ENCODE assay signal across 14 mouse cellular contexts in genomic region chr4:22188141-22189006, GRCm38 (mm10).
A peak's percentile ranks its signal among the peaks of the same experiment; 100 is the strongest.
DNase-seq lines count a peak whose midpoint lies in the region; ATAC-seq and TF ChIP-seq lines count a peak whose summit lies in the region.
"Had no signal": no experiment of that assay in that cellular context is flagged by ENCODE, and none has a peak within 500 bp of the region (broad histone marks: within the 10 kb centered on the region; RNA-seq: fewer than 3 reads in every experiment).

No protein-coding gene starts in this region.

- H3K4me2 ChIP-seq in hindbrain, embryonic 16.5 days (ENCODE audit: low read length) = no peak overlapping the region
- no peak overlapping the region for H3K4me2 ChIP-seq in hindbrain, embryonic 13.5 days
- no peak overlapping the region for H3K4me2 ChIP-seq in forebrain, embryonic 14.5 days (ENCODE audit: low read length)
- H3K4me2 ChIP-seq in midbrain, embryonic 15.5 days = peak overlapping the region; percentile 14; the same call in 1 of the 2 replicates
- H3K4me2 ChIP-seq: intestine, embryonic 15.5 days; midbrain, embryonic 12.5 days had no signal

- no peaks in the 10 kb centered on the region for H3K27me3 ChIP-seq in hindbrain, embryonic 16.5 days (replicated peaks; ENCODE audit: control insufficient read depth, insufficient read depth, low read length)
- no peaks in the 10 kb centered on the region for H3K27me3 ChIP-seq in hindbrain, embryonic 13.5 days
- no peaks in the 10 kb centered on the region for H3K27me3 ChIP-seq in forebrain, embryonic 14.5 days (replicated peaks; ENCODE audit: control insufficient read depth, insufficient read depth, low read length)
- H3K27me3 ChIP-seq in midbrain, embryonic 15.5 days (replicated peaks) = no peaks in the 10 kb centered on the region
- H3K27me3 ChIP-seq: intestine, embryonic 15.5 days; midbrain, embryonic 12.5 days; Patski had no signal

- no peaks in the 10 kb centered on the region for H3K9me3 ChIP-seq in hindbrain, embryonic 16.5 days (ENCODE audit: control insufficient read depth, low read length)
- no peaks in the 10 kb centered on the region for H3K9me3 ChIP-seq in hindbrain, embryonic 13.5 days
- no peaks in the 10 kb centered on the region for H3K9me3 ChIP-seq in forebrain, embryonic 14.5 days (replicated peaks; ENCODE audit: control insufficient read depth, low read length)
- H3K9me3 ChIP-seq in midbrain, embryonic 15.5 days = no peaks in the 10 kb centered on the region
- H3K9me3 ChIP-seq: embryonic facial prominence, embryonic 10.5 days; intestine, embryonic 15.5 days; midbrain, embryonic 12.5 days had no signal

- H3K4me3 ChIP-seq in hindbrain, embryonic 16.5 days (ENCODE audit: low read length) = no peak overlapping the region
- no peak overlapping the region for H3K4me3 ChIP-seq in hindbrain, embryonic 13.5 days
- no peak overlapping the region for H3K4me3 ChIP-seq in forebrain, embryonic 14.5 days (ENCODE audit: low read depth, low read length)
- peak overlapping the region; percentile 28 for H3K4me3 ChIP-seq in layer of hippocampus, adult 2 months
- no peak overlapping the region for H3K4me3 ChIP-seq in midbrain, embryonic 15.5 days
- H3K4me3 ChIP-seq: embryonic facial prominence, embryonic 10.5 days; intestine, embryonic 15.5 days; midbrain, embryonic 12.5 days had no signal

- 42% methylated on average over 13 of the region's 13 CpGs for WGBS in hindbrain, embryonic 16.5 days
- WGBS in hindbrain, embryonic 13.5 days = 58% methylated on average over 13 of the region's 13 CpGs
- WGBS in forebrain, embryonic 14.5 days = 45% methylated on average over 13 of the region's 13 CpGs
- 35% methylated on average over 13 of the region's 13 CpGs for WGBS in midbrain, embryonic 15.5 days

- peak; percentile 42; the same call in 1 of the 2 replicates for ATAC-seq in hindbrain, embryonic 16.5 days
- no peak for ATAC-seq in hindbrain, embryonic 13.5 days (ENCODE audit: low FRiP score)
- peak; percentile 62 for ATAC-seq in forebrain, embryonic 14.5 days
- ATAC-seq in midbrain, embryonic 15.5 days (replicated peaks) = peak; percentile 78
- no peak for ATAC-seq in megakaryocyte-erythroid progenitor cell, adult 5-6 weeks (replicated peaks; ENCODE audit: low FRiP score, low TSS enrichment, poor library complexity, severe bottlenecking)
- ATAC-seq: intestine, embryonic 15.5 days; Patski had no signal

- peak; percentile 78 for DNase-seq in forebrain, embryonic 14.5 days (ENCODE audit: low spot score)
- peak; percentile 45 to 54 for DNase-seq in layer of hippocampus, adult 2 months (ENCODE audit: low spot score in 2 of 2)
- no peak for DNase-seq in thymus, postnatal 4 days
- no peak for DNase-seq in thymus, postnatal 36 days
- DNase-seq: adrenal gland, adult 8-10 months; cerebellum, adult 11-12 months had no signal

- TF ChIP-seq CTCF in layer of hippocampus, adult 2 months (conservative IDR thresholded peaks at IDR 0.05) = no peak

- no peaks in the 10 kb centered on the region for H3K4me1 ChIP-seq in hindbrain, embryonic 16.5 days (ENCODE audit: control insufficient read depth, insufficient read depth, low read depth, low read length)
- peaks cover 12% of the 10 kb centered on the region for H3K4me1 ChIP-seq in hindbrain, embryonic 13.5 days (replicated peaks)
- 0 out of 2 replicates have a peak, but pooled peaks cover 2% of the 10 kb centered on the region for H3K4me1 ChIP-seq in forebrain, embryonic 14.5 days (ENCODE audit: control insufficient read depth, insufficient read depth, low read length)
- peaks cover 8% of the 10 kb centered on the region; the same call in 1 of the 2 replicates for H3K4me1 ChIP-seq in midbrain, embryonic 15.5 days
- H3K4me1 ChIP-seq: embryonic facial prominence, embryonic 10.5 days; intestine, embryonic 15.5 days had no signal

- H3K27ac ChIP-seq in hindbrain, embryonic 16.5 days (ENCODE audit: low read depth, low read length) = peak overlapping the region; percentile 34; the same call in 1 of the 2 replicates
- no peak overlapping the region for H3K27ac ChIP-seq in hindbrain, embryonic 13.5 days
- H3K27ac ChIP-seq in forebrain, embryonic 14.5 days (ENCODE audit: low read depth, low read length) = no peak overlapping the region
- H3K27ac ChIP-seq in layer of hippocampus, adult 2 months = peak overlapping the region; percentile 18; the same call in 1 of the 2 replicates
- H3K27ac ChIP-seq in midbrain, embryonic 15.5 days = 0 out of 2 replicates have a peak overlapping the region, but pooled peaks have one; percentile 39
- H3K27ac ChIP-seq: embryonic facial prominence, embryonic 10.5 days; intestine, embryonic 15.5 days; midbrain, embryonic 12.5 days had no signal

- no peak overlapping the region for H3K9ac ChIP-seq in hindbrain, embryonic 16.5 days (ENCODE audit: low read depth, low read length)
- H3K9ac ChIP-seq in hindbrain, embryonic 13.5 days = no peak overlapping the region
- H3K9ac ChIP-seq in forebrain, embryonic 14.5 days (ENCODE audit: low read length) = no peak overlapping the region
- H3K9ac ChIP-seq in midbrain, embryonic 15.5 days = no peak overlapping the region
- H3K9ac ChIP-seq: intestine, embryonic 15.5 days; midbrain, embryonic 12.5 days had no signal

- no peaks in the 10 kb centered on the region for H3K36me3 ChIP-seq in hindbrain, embryonic 16.5 days (ENCODE audit: control insufficient read depth, insufficient read depth, low read length)
- no peaks in the 10 kb centered on the region for H3K36me3 ChIP-seq in hindbrain, embryonic 13.5 days
- no peaks in the 10 kb centered on the region for H3K36me3 ChIP-seq in forebrain, embryonic 14.5 days (ENCODE audit: control insufficient read depth, insufficient read depth, low read length)
- no peaks in the 10 kb centered on the region for H3K36me3 ChIP-seq in midbrain, embryonic 15.5 days (replicated peaks)
- H3K36me3 ChIP-seq: embryonic facial prominence, embryonic 10.5 days; intestine, embryonic 15.5 days; midbrain, embryonic 12.5 days had no signal

Comparison
In these comparisons a context has a peak if more than half of its experiments do, and no peak if none do; other contexts are left out.
1. ATAC-seq: peak in hindbrain, embryonic 16.5 days (single experiment), forebrain, embryonic 14.5 days (single experiment) and midbrain, embryonic 15.5 days (single experiment); none in hindbrain, embryonic 13.5 days (single experiment) and megakaryocyte-erythroid progenitor cell, adult 5-6 weeks (single experiment).
2. H3K27ac ChIP-seq: peak in hindbrain, embryonic 16.5 days (single experiment), layer of hippocampus, adult 2 months (single experiment) and midbrain, embryonic 15.5 days (single experiment); none in hindbrain, embryonic 13.5 days (single experiment) and forebrain, embryonic 14.5 days (single experiment).
3. DNase-seq: peak in forebrain, embryonic 14.5 days (single experiment) and layer of hippocampus, adult 2 months (2 of 2); none in thymus, postnatal 4 days (single experiment) and thymus, postnatal 36 days (0 of 2).